Mouse (Mus musculus) forebrain, embryonic 11.5 days (tissue): ENCODE results near the gene Gemin4. TPM values are rescaled to one million over a fixed set of nuclear protein-coding genes. Genes with fewer than 3 reads are reported as not detected.

ENCODE experiments used
- ATAC-seq: fragments of 200-750 bp; cut with Nextera tagmentation; replicated peaks from 2 replicates; pipeline ENCODE4 v1.8.0; 2017; ENCODE audit warnings: moderate TSS enrichment; ENCODE audit not compliant: low FRiP score
- DNase-seq: peaks from one replicate; pipeline ENCODE4 v3.0.0-alpha.2; 2017; ENCODE audit warnings: low spot score
- H3K27ac ChIP-seq: fragments of 300-500 bp; sonication (generic); 2 replicates; pipeline ENCODE4 v1.5.1; 2014; ENCODE audit warnings: low read depth, low read length
- H3K27me3 ChIP-seq: fragments of 300-500 bp; sonication (generic); 2 replicates; pipeline ENCODE4 v1.6.1; 2014; ENCODE audit warnings: mild to moderate bottlenecking, low read length, mixed read lengths; ENCODE audit not compliant: control insufficient read depth, insufficient read depth
- H3K36me3 ChIP-seq: fragments of 300-500 bp; sonication (generic); 2 replicates; pipeline ENCODE4 v1.6.1; 2014; ENCODE audit warnings: mild to moderate bottlenecking, low read length, moderate library complexity, mixed read lengths; ENCODE audit not compliant: control insufficient read depth, insufficient read depth
- H3K4me1 ChIP-seq: fragments of 300-500 bp; sonication (generic); replicated peaks from 2 replicates; pipeline ENCODE4 v1.6.1; 2014; ENCODE audit warnings: low read length, mixed read lengths; ENCODE audit not compliant: control insufficient read depth, insufficient read depth
- H3K4me2 ChIP-seq: fragments of 300-500 bp; sonication (generic); 2 replicates; pipeline ENCODE4 v1.6.1; 2014; ENCODE audit warnings: low read depth, mild to moderate bottlenecking, low read length, moderate library complexity, mixed read lengths; ENCODE audit not compliant: severe bottlenecking
- H3K4me3 ChIP-seq: fragments of 300-500 bp; sonication (generic); 2 replicates; pipeline ENCODE4 v1.5.1; 2014; ENCODE audit warnings: low read depth, low read length
- H3K9ac ChIP-seq: fragments of 300-500 bp; sonication (generic); 2 replicates; pipeline ENCODE4 v1.6.1; 2014; ENCODE audit warnings: low read length
- H3K9me3 ChIP-seq: fragments of 300-500 bp; sonication (generic); 2 replicates; pipeline ENCODE4 v1.6.1; 2016; ENCODE audit warnings: low read length, mixed read lengths; ENCODE audit not compliant: control insufficient read depth
- WGBS: fragments of 180-500 bp; shearing (Covaris S2); extraction: QIAGEN DNeasy Blood & Tissue Kit; methylation state at CpG from one replicate; pipeline ENCODE4 v1.1.7; 2014; 5-methylcytosine and 5-hydroxymethylcytosine counted together
- polyA plus RNA-seq: library from polyadenylated mRNA; unstranded; fragments of >200 nt; fragmentation: Nextera tagmentation; extraction: Ambion mirVana; gene quantifications from 2 replicates; pipeline ENCODE4 v1.2.1, GENCODE M21; 2014

The Gemin4 gene
- polyA plus RNA-seq, 1 experiment from 2014 or later = 46.2 TPM

- Histone ChIP-seq H3K27me3 (no peaks in the 10 kb centered on the region), H3K9ac (no peak overlapping the region), H3K9me3 (no peaks in the 10 kb centered on the region), H3K36me3 (peaks cover 13% of the 10 kb centered on the region; the same call in 1 of the 2 replicates), H3K4me3 (no peak overlapping the region), H3K4me1 (no peaks in the 10 kb centered on the region), H3K27ac (no peak overlapping the region), H3K4me2 (no peak overlapping the region)
- 92% methylated on average over 13 of the region's 13 CpGs for WGBS
- DNase-seq = no peak
- no peak for ATAC-seq
Measured at GRCm38 (mm10) chr11:76210228-76210985, 7.1 kb downstream of the Gemin4 start.

GRCm38 (mm10) chr11:76206793-76207192, 10.7 kb downstream of the Gemin4 start:
- no peak for ATAC-seq
- Histone ChIP-seq H3K27me3 (no peaks in the 10 kb centered on the region), H3K9me3 (no peaks in the 10 kb centered on the region), H3K4me1 (peaks cover 6% of the 10 kb centered on the region; the same call in 1 of the 2 replicates), H3K4me2 (no peak overlapping the region), H3K9ac (no peak overlapping the region), H3K27ac (no peak overlapping the region), H3K4me3 (no peak overlapping the region), H3K36me3 (peaks cover 4% of the 10 kb centered on the region; the same call in 1 of the 2 replicates)
- no peak for DNase-seq
- 89% methylated on average over 5 of the region's 5 CpGs for WGBS

GRCm38 (mm10) chr11:76201761-76202674, 15.4 kb downstream of the Gemin4 start:
- WGBS = under 1% methylated on average over 73 of the region's 90 CpGs
- peak overlapping the region; percentile 92 for H3K4me2 ChIP-seq
- H3K27me3 ChIP-seq = 0 out of 2 replicates have a peak, but pooled peaks cover 2% of the 10 kb centered on the region
- peaks cover 6% of the 10 kb centered on the region; the same call in 1 of the 2 replicates for H3K4me1 ChIP-seq
- H3K9ac ChIP-seq = peak overlapping the region; percentile 91
- H3K9me3 ChIP-seq = no peaks in the 10 kb centered on the region
- H3K27ac ChIP-seq = peak overlapping the region; percentile 46; the same call in 1 of the 2 replicates
- ATAC-seq (peak; percentile 97), DNase-seq (peak; percentile 92)
- no peaks in the 10 kb centered on the region; the same call in 1 of the 2 replicates for H3K36me3 ChIP-seq
- H3K4me3 ChIP-seq = peak overlapping the region; percentile 91

- Histone ChIP-seq H3K9me3 (no peaks in the 10 kb centered on the region), H3K27ac (no peak overlapping the region), H3K4me2 (no peak overlapping the region), H3K9ac (no peak overlapping the region), H3K4me1 (no peaks in the 10 kb centered on the region), H3K27me3 (0 out of 2 replicates have a peak, but pooled peaks cover 2% of the 10 kb centered on the region), H3K36me3 (no peaks in the 10 kb centered on the region), H3K4me3 (no peak overlapping the region)
- 56% methylated on average over 8 of the region's 8 CpGs for WGBS
- DNase-seq (no peak), ATAC-seq (no peak)
Measured at GRCm38 (mm10) chr11:76196977-76197469, 20.4 kb downstream of the Gemin4 start.

GRCm38 (mm10) chr11:76196275-76196976, 21.0 kb downstream of the Gemin4 start:
- WGBS = 57% methylated on average over 8 of the region's 8 CpGs
- ATAC-seq = no peak
- no peak for DNase-seq

GRCm38 (mm10) chr11:76186908-76187307, 30.6 kb downstream of the Gemin4 start:
- Histone ChIP-seq H3K4me3 (no peak overlapping the region), H3K9ac (no peak overlapping the region), H3K4me2 (no peak overlapping the region), H3K27ac (no peak overlapping the region), H3K9me3 (no peaks in the 10 kb centered on the region), H3K4me1 (no peaks in the 10 kb centered on the region), H3K27me3 (no peaks in the 10 kb centered on the region), H3K36me3 (no peaks in the 10 kb centered on the region)
- ATAC-seq = no peak
- 87% methylated on average over 6 of the region's 6 CpGs for WGBS
- no peak for DNase-seq

More at GRCm38 (mm10) chr11:76196275-76196976, 21.0 kb downstream of the Gemin4 start:
- Histone ChIP-seq H3K4me3 (no peak overlapping the region), H3K4me2 (no peak overlapping the region), H3K9ac (no peak overlapping the region), H3K27me3 (0 out of 2 replicates have a peak, but pooled peaks cover 2% of the 10 kb centered on the region), H3K9me3 (no peaks in the 10 kb centered on the region), H3K27ac (no peak overlapping the region), H3K36me3 (no peaks in the 10 kb centered on the region), H3K4me1 (no peaks in the 10 kb centered on the region)

GRCm38 (mm10) chr11:76183745-76184144, 33.7 kb downstream of the Gemin4 start:
- H3K4me3 ChIP-seq = no peak overlapping the region
- no peak overlapping the region for H3K27ac ChIP-seq
- DNase-seq = no peak
- WGBS = 87% methylated on average over 4 of the region's 4 CpGs
- no peaks in the 10 kb centered on the region for H3K4me1 ChIP-seq
- H3K9ac ChIP-seq = no peak overlapping the region
- no peaks in the 10 kb centered on the region for H3K36me3 ChIP-seq
- no peaks in the 10 kb centered on the region for H3K27me3 ChIP-seq
- no peaks in the 10 kb centered on the region for H3K9me3 ChIP-seq
- H3K4me2 ChIP-seq = no peak overlapping the region
- no peak for ATAC-seq

- no peak for ATAC-seq
- H3K9ac ChIP-seq = peak overlapping the region; percentile 70
- H3K36me3 ChIP-seq = no peaks in the 10 kb centered on the region; the same call in 1 of the 2 replicates
- H3K4me1 ChIP-seq = 0 out of 2 replicates have a peak, but pooled peaks cover 2% of the 10 kb centered on the region
- H3K27me3 ChIP-seq = no peaks in the 10 kb centered on the region
- H3K4me2 ChIP-seq = peak overlapping the region; percentile 95
- peak overlapping the region; percentile 87 for H3K4me3 ChIP-seq
- 20% methylated on average over 7 of the region's 7 CpGs for whole genome bisulfite sequencing
- no peaks in the 10 kb centered on the region for H3K9me3 ChIP-seq
- H3K27ac ChIP-seq = no peak overlapping the region
- no peak for DNase-seq
Measured at GRCm38 (mm10) chr11:76180146-76180540, 37.3 kb downstream of the Gemin4 start.
